Comparison of ENCODE assay signal across 23 mouse cellular contexts in genomic region chr2:135724489-135724888, GRCm38 (mm10).
A peak's percentile ranks its signal among the peaks of the same experiment; 100 is the strongest.
DNase-seq lines count a peak whose midpoint lies in the region; TF ChIP-seq lines count a peak whose summit lies in the region.
"Had no signal": no experiment of that assay in that cellular context is flagged by ENCODE, and none has a peak within 500 bp of the region (broad histone marks: within the 10 kb centered on the region; RNA-seq: fewer than 3 reads in every experiment).

No protein-coding gene starts in this region.

- no peak for TF ChIP-seq POLR2A in olfactory bulb, adult 2 months (IDR thresholded peaks at IDR 0.05; ENCODE audit: insufficient read depth, low read depth, low read length)

- TF ChIP-seq CTCF in gastrocnemius, adult 2 months (IDR thresholded peaks at IDR 0.05), result no peak
- no peak for TF ChIP-seq CTCF in olfactory bulb, adult 2 months (IDR thresholded peaks at IDR 0.05; ENCODE audit: insufficient read depth, low read depth, low read length)

- DNase-seq in gastrocnemius, adult 2 months, result no peak
- DNase-seq in gastrocnemius, postnatal 25 days, result no peak
- peak; percentile 68 for DNase-seq in urinary bladder, postnatal 14 days (ENCODE audit: low spot score)
- DNase-seq in urinary bladder, postnatal 25 days (ENCODE audit: low spot score), result no peak
- DNase-seq in thymus, postnatal 0 days (ENCODE audit: low spot score), result no peak
- no peak for DNase-seq in ovary, postnatal 14 days (ENCODE audit: low spot score)
- DNase-seq in layer of hippocampus, postnatal 36 days, result no peak
- DNase-seq: adrenal gland, postnatal 10 days; cerebellum, adult 8-10 months; heart, adult 11 months; heart, postnatal 14 days; kidney, postnatal 4 days; layer of hippocampus, adult 9-11 months; lung, postnatal 10 days; right cerebral cortex, postnatal 25 days; thymus, adult 18-20 months; thymus, postnatal 4 days had no signal

- peak overlapping the region; percentile 71 for H3K27ac ChIP-seq in gastrocnemius, adult 2 months
- 0 out of 2 replicates have a peak overlapping the region, but pooled peaks have one; percentile 21 for H3K27ac ChIP-seq in olfactory bulb, adult 2 months (ENCODE audit: insufficient read depth, low read depth, low read length)
- H3K27ac ChIP-seq: embryonic facial prominence, embryonic 12.5 days; forebrain, embryonic 13.5 days; heart, embryonic 13.5 days; left cerebral cortex, adult 2 months; midbrain, embryonic 15.5 days had no signal

- H3K4me3 ChIP-seq in gastrocnemius, adult 2 months, result no peak overlapping the region
- H3K4me3 ChIP-seq in olfactory bulb, adult 2 months (ENCODE audit: insufficient read depth, low read depth, low read length), result peak overlapping the region; percentile 12; the same call in 1 of the 2 replicates
- H3K4me3 ChIP-seq: embryonic facial prominence, embryonic 12.5 days; forebrain, embryonic 13.5 days; heart, embryonic 13.5 days; left cerebral cortex, adult 2 months; midbrain, embryonic 15.5 days had no signal

- intact Hi-C loops in gastrocnemius, adult 2 months (cut with DNase I), result no loop called here

- H3K4me1 ChIP-seq in olfactory bulb, adult 2 months (ENCODE audit: control insufficient read depth, insufficient read depth, low read length), result peaks cover 10% of the 10 kb centered on the region
- H3K4me1 ChIP-seq: embryonic facial prominence, embryonic 12.5 days had no signal

- WGBS in olfactory bulb, adult 2 months, result 79% methylated on average over 10 of the region's 10 CpGs
